Mouse (Mus musculus) lung, postnatal 0 days (tissue): ENCODE measurements around the gene Sirt7.

ENCODE experiments used
- CTCF ChIP-seq: IDR thresholded peaks from 2 replicates; pipeline ENCODE4 v1.5.1; 2016; ENCODE audit warnings: antibody characterized with exemption, mild to moderate bottlenecking
- EP300 ChIP-seq: IDR thresholded peaks from 2 replicates; pipeline ENCODE4 v1.6.1; 2016; ENCODE audit warnings: antibody characterized with exemption, mild to moderate bottlenecking, control low read depth

- TF ChIP-seq CTCF (no peak), EP300 (no peak)
These were observed 8.7 kb upstream of the Sirt7 start, which contains the start of gene Mafg for GRCm38 (mm10) chr11:120633520-120634343.
